Mouse (Mus musculus) embryonic facial prominence, embryonic 11.5 days (tissue): ENCODE measurements at regions not wholly inside any gene's neighbourhood (a gene's known extent, or its start where the extent isn't known, plus 50 kb on each side); places are given as distances from the start of the nearest gene placed in this dataset.

Source experiments
- ATAC-seq: fragments of 200-750 bp; cut with Nextera tagmentation; replicated peaks from 2 replicates; pipeline ENCODE4 v1.8.0; 2017; ENCODE audit warnings: low read depth; ENCODE audit not compliant: insufficient number of reproducible peaks, low FRiP score, low TSS enrichment
- DNase-seq: peaks from one replicate; pipeline ENCODE4 v3.0.0-alpha.2; 2015; ENCODE audit warnings: low spot score
- H3K27ac ChIP-seq: fragments of 300-500 bp; sonication (generic); replicated peaks from 2 replicates; pipeline ENCODE4 v1.5.1; 2014; ENCODE audit warnings: mild to moderate bottlenecking, low read depth, low read length, control low read depth
- H3K27me3 ChIP-seq: fragments of 300-500 bp; sonication (generic); 2 replicates; pipeline ENCODE4 v1.6.1; 2014; ENCODE audit warnings: mild to moderate bottlenecking, low read length, moderate library complexity, mixed read lengths; ENCODE audit not compliant: control insufficient read depth, insufficient read depth
- H3K36me3 ChIP-seq: fragments of 300-500 bp; sonication (generic); replicated peaks from 2 replicates; pipeline ENCODE4 v1.6.1; 2014; ENCODE audit warnings: low read depth, mild to moderate bottlenecking, low read length, moderate library complexity, mixed read lengths; ENCODE audit not compliant: control insufficient read depth, insufficient read depth
- H3K4me1 ChIP-seq: fragments of 300-500 bp; sonication (generic); 2 replicates; pipeline ENCODE4 v1.6.1; 2014; ENCODE audit warnings: low read length, mixed read lengths; ENCODE audit not compliant: control insufficient read depth, insufficient read depth
- H3K4me2 ChIP-seq: fragments of 300-500 bp; sonication (generic); 2 replicates; pipeline ENCODE4 v1.6.1; 2014; ENCODE audit warnings: low read depth, mild to moderate bottlenecking, control low read depth, low read length, moderate library complexity
- H3K4me3 ChIP-seq: fragments of 300-500 bp; sonication (generic); 2 replicates; pipeline ENCODE4 v1.5.1; 2014; ENCODE audit warnings: low read depth, low read length, control low read depth
- H3K9ac ChIP-seq: fragments of 300-500 bp; sonication (generic); replicated peaks from 2 replicates; pipeline ENCODE4 v1.6.1; 2014; ENCODE audit warnings: mild to moderate bottlenecking, control low read depth, low read length
- H3K9me3 ChIP-seq: fragments of 300-500 bp; sonication (generic); replicated peaks from 2 replicates; pipeline ENCODE4 v1.6.1; 2016; ENCODE audit warnings: mild to moderate bottlenecking, low read length, inconsistent platforms, mixed read lengths; ENCODE audit not compliant: control insufficient read depth
- WGBS: fragments of 180-500 bp; shearing (Covaris S2); extraction: QIAGEN DNeasy Blood & Tissue Kit; methylation state at CpG from one replicate; pipeline ENCODE4 v1.1.7; 2014; 5-methylcytosine and 5-hydroxymethylcytosine counted together

- H3K4me2 ChIP-seq = no peak overlapping the region
- no peaks in the 10 kb centered on the region for H3K9me3 ChIP-seq
- DNase-seq (no peak), ATAC-seq (no peak)
- H3K27ac ChIP-seq = no peak overlapping the region
- H3K4me1 ChIP-seq = no peaks in the 10 kb centered on the region
- no peaks in the 10 kb centered on the region for H3K27me3 ChIP-seq
- no peak overlapping the region for H3K9ac ChIP-seq
- WGBS = 56% methylated on average over 7 of the region's 7 CpGs
- no peaks in the 10 kb centered on the region for H3K36me3 ChIP-seq
- no peak overlapping the region for H3K4me3 ChIP-seq
Measured at GRCm38 (mm10) chr3:21466113-21466645, 610.3 kb upstream of the Tbl1xr1 start.

GRCm38 (mm10) chr3:21477366-21477765, 599.1 kb upstream of the Tbl1xr1 start:
- Histone ChIP-seq H3K4me2 (no peak overlapping the region), H3K27me3 (no peaks in the 10 kb centered on the region), H3K36me3 (no peaks in the 10 kb centered on the region), H3K4me3 (no peak overlapping the region), H3K9me3 (no peaks in the 10 kb centered on the region), H3K9ac (no peak overlapping the region), H3K4me1 (no peaks in the 10 kb centered on the region), H3K27ac (no peak overlapping the region)
- ATAC-seq (no peak), DNase-seq (peak; percentile 59)
- WGBS = 37% methylated on average over 4 of the region's 4 CpGs

- H3K36me3 ChIP-seq = no peaks in the 10 kb centered on the region
- no peaks in the 10 kb centered on the region for H3K27me3 ChIP-seq
- no peak overlapping the region for H3K27ac ChIP-seq
- H3K4me1 ChIP-seq = no peaks in the 10 kb centered on the region
- H3K9me3 ChIP-seq = no peaks in the 10 kb centered on the region
- no peak overlapping the region for H3K4me3 ChIP-seq
- ATAC-seq (peak; percentile 52; the same call in 1 of the 2 replicates), DNase-seq (peak; percentile 26)
- H3K4me2 ChIP-seq = no peak overlapping the region
- H3K9ac ChIP-seq = no peak overlapping the region
- WGBS = 25% methylated on average over 5 of the region's 5 CpGs
Measured at GRCm38 (mm10) chr3:21479021-21479795, 597.2 kb upstream of the Tbl1xr1 start.

GRCm38 (mm10) chr3:21479846-21480245, 596.6 kb upstream of the Tbl1xr1 start:
- Histone ChIP-seq H3K9me3 (no peaks in the 10 kb centered on the region), H3K4me2 (no peak overlapping the region), H3K4me3 (no peak overlapping the region), H3K27me3 (no peaks in the 10 kb centered on the region), H3K4me1 (no peaks in the 10 kb centered on the region), H3K9ac (no peak overlapping the region), H3K36me3 (no peaks in the 10 kb centered on the region), H3K27ac (no peak overlapping the region)
- no peak for ATAC-seq
- no peak for DNase-seq

GRCm38 (mm10) chr3:21484052-21484451, 592.4 kb upstream of the Tbl1xr1 start:
- no peak overlapping the region for H3K27ac ChIP-seq
- no peak overlapping the region for H3K9ac ChIP-seq
- H3K4me1 ChIP-seq = no peaks in the 10 kb centered on the region
- H3K9me3 ChIP-seq = no peaks in the 10 kb centered on the region
- no peaks in the 10 kb centered on the region for H3K27me3 ChIP-seq
- DNase-seq (no peak), ATAC-seq (no peak)
- H3K36me3 ChIP-seq = no peaks in the 10 kb centered on the region
- no peak overlapping the region for H3K4me2 ChIP-seq
- WGBS = 83% methylated on average over 2 of the region's 2 CpGs
- H3K4me3 ChIP-seq = no peak overlapping the region

GRCm38 (mm10) chr3:21485454-21485853, 591.0 kb upstream of the Tbl1xr1 start:
- Histone ChIP-seq H3K36me3 (no peaks in the 10 kb centered on the region), H3K9ac (no peak overlapping the region), H3K4me2 (no peak overlapping the region), H3K27ac (no peak overlapping the region), H3K9me3 (no peaks in the 10 kb centered on the region), H3K27me3 (no peaks in the 10 kb centered on the region), H3K4me1 (no peaks in the 10 kb centered on the region), H3K4me3 (no peak overlapping the region)
- DNase-seq (no peak), ATAC-seq (no peak)

- no peaks in the 10 kb centered on the region for H3K4me1 ChIP-seq
- H3K9ac ChIP-seq = no peak overlapping the region
- 86% methylated on average over 1 of the region's 1 CpGs for WGBS
- H3K36me3 ChIP-seq = no peaks in the 10 kb centered on the region
- H3K27ac ChIP-seq = no peak overlapping the region
- no peak overlapping the region for H3K4me3 ChIP-seq
- ATAC-seq (no peak), DNase-seq (no peak)
- no peaks in the 10 kb centered on the region for H3K9me3 ChIP-seq
- H3K4me2 ChIP-seq = no peak overlapping the region
- no peaks in the 10 kb centered on the region for H3K27me3 ChIP-seq
Measured at GRCm38 (mm10) chr3:21489547-21489946, 586.9 kb upstream of the Tbl1xr1 start.

GRCm38 (mm10) chr3:21492413-21492812, 584.0 kb upstream of the Tbl1xr1 start:
- no peak overlapping the region for H3K4me3 ChIP-seq
- no peak overlapping the region for H3K4me2 ChIP-seq
- DNase-seq (no peak), ATAC-seq (no peak)
- no peak overlapping the region for H3K9ac ChIP-seq
- no peaks in the 10 kb centered on the region for H3K4me1 ChIP-seq
- no peaks in the 10 kb centered on the region for H3K9me3 ChIP-seq
- 64% methylated on average over 3 of the region's 3 CpGs for WGBS
- no peak overlapping the region for H3K27ac ChIP-seq
- no peaks in the 10 kb centered on the region for H3K27me3 ChIP-seq
- no peaks in the 10 kb centered on the region for H3K36me3 ChIP-seq
